Mouse (Mus musculus) liver, adult 2 months (tissue): Measurements from ENCODE around the gene Agxt2.

Experiments
- CTCF ChIP-seq: fragments of 200-500 bp; IDR thresholded peaks from 2 replicates; pipeline ENCODE4 v1.5.1; 2011; ENCODE audit warnings: low read depth, low read length, control low read depth
- POLR2A ChIP-seq: fragments of 200-500 bp; IDR thresholded peaks from 2 replicates; pipeline ENCODE4 v1.6.1; 2011; ENCODE audit warnings: low read length, control low read depth; ENCODE audit not compliant: insufficient read depth; ENCODE audit errors: extremely low read depth

DNA sequence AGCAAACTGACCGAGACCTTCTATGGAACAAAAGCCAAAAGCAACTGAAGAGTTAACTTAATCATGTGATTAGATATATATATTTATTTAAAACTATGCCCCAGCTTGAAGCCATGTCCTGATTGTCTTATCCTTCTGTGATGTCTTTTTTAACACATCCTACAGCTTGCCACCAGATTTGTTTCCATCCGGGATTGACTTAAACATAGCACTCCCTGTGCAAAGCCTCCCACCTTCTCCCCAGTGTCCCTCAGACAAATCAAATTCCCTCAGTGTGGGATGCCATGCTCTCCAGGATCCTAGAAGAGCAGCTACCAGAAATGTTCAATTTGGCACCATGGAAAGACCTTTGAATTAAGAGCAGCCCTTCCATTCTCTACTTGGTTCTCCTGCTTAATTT lies 52.5 kb downstream of the Agxt2 start:
- TF ChIP-seq CTCF (no peak), POLR2A (no peak)
